Mouse (Mus musculus) liver, embryonic 18 days (tissue): ENCODE data around the gene Zfp60. TPM values are rescaled to one million over a fixed set of nuclear protein-coding genes. Genes with fewer than 3 reads are reported as not detected.

Source experiments
- polyA plus RNA-seq: library from polyadenylated mRNA; depleted of rRNA; stranded (reverse); fragments of >200 nt; gene quantifications from 2 replicates; pipeline ENCODE4 v1.2.3, GENCODE M21; 2012; rRNA removed

Gene Zfp60
- polyA plus RNA-seq = 1.3 and 1.4 TPM in 2 replicates

GRCm38 (mm10) chr7:27731281-27731883 is at the start of gene Zfp60:
Zfp60 (plus strand) TSS chr7:27731389.

GRCm38 (mm10) chr7:27688815-27689612 is 42.2 kb upstream of the Zfp60 start, which contains the start of gene Zfp607b:
Zfp607b (plus strand) TSS chr7:27689340.

Other genes with a start within 250 kb of the Zfp60 start
- 13.0 and 16.5 TPM in 2 replicates for gene Sertad1, start 244.5 kb upstream of the Zfp60 start, polyA plus RNA-seq
- gene Prx, start 232.1 kb upstream of the Zfp60 start, polyA plus RNA-seq = 0.43 and 0.44 TPM in 2 replicates
- 0.18 and 0.24 TPM in 2 replicates for gene Hipk4, start 208.1 kb upstream of the Zfp60 start, polyA plus RNA-seq
- gene Pld3, start 178.2 kb upstream of the Zfp60 start, polyA plus RNA-seq = 61.6 and 72.3 TPM in 2 replicates
- 7.1 and 8.2 TPM in 2 replicates for gene 2310022A10Rik, start 178.2 kb upstream of the Zfp60 start, polyA plus RNA-seq
- gene Akt2, start 139.8 kb upstream of the Zfp60 start, polyA plus RNA-seq = 28.2 and 30.4 TPM in 2 replicates
- gene Ttc9b, start 77.5 kb upstream of the Zfp60 start, polyA plus RNA-seq = not detected in 2 replicates
- 4.6 and 5.2 TPM in 2 replicates for gene Map3k10, start 56.8 kb upstream of the Zfp60 start, polyA plus RNA-seq
- gene Zfp607b, start 42.0 kb upstream of the Zfp60 start, polyA plus RNA-seq = 0.24 and 0.30 TPM in 2 replicates
- 0.77 and 0.79 TPM in 2 replicates for gene Zfp626, start 75.8 kb downstream of the Zfp60 start, polyA plus RNA-seq
- 0.78 and 0.82 TPM in 2 replicates for gene Zfp59, start 107.2 kb downstream of the Zfp60 start, polyA plus RNA-seq
- gene Zfp607a, start 126.1 kb downstream of the Zfp60 start, polyA plus RNA-seq = 0.60 and 0.63 TPM in 2 replicates
- gene Zfp974, start 198.1 kb downstream of the Zfp60 start, polyA plus RNA-seq = 0.73 and 0.93 TPM in 2 replicates
- gene Zfp780b, start 247.8 kb downstream of the Zfp60 start, polyA plus RNA-seq = 1.3 TPM in 2 replicates